Mouse (Mus musculus) A20 (cell line): ENCODE data around the gene Oat.

Source experiments
- DNase-seq: peaks from one replicate; pipeline ENCODE4 v3.0.0-alpha.2; 2011; ENCODE audit warnings: low read depth, low spot score

Gene Oat

GRCm38 (mm10) chr7:132593762-132594161, 17.6 kb upstream of the Oat start:
- DNase-seq = no peak

- DNase-seq = peak; percentile 9
Observed at GRCm38 (mm10) chr7:132589610-132590009, 13.4 kb upstream of the Oat start.

GRCm38 (mm10) chr7:132587167-132587566, 11.0 kb upstream of the Oat start:
- DNase-seq = no peak

GRCm38 (mm10) chr7:132585695-132586491, 9.7 kb upstream of the Oat start:
- no peak for DNase-seq

- DNase-seq = no peak
Observed at GRCm38 (mm10) chr7:132581441-132581840, 5.2 kb upstream of the Oat start.

- DNase-seq = no peak
Observed at GRCm38 (mm10) chr7:132580511-132580910, 4.3 kb upstream of the Oat start.

- DNase-seq = no peak
Observed at GRCm38 (mm10) chr7:132576891-132577290, 693 bp upstream of the Oat start.

- peak; percentile 93 for DNase-seq
Observed at GRCm38 (mm10) chr7:132575623-132576022, 575 bp downstream of the Oat start.

- no peak for DNase-seq
Observed at GRCm38 (mm10) chr7:132574646-132575045, 1.6 kb downstream of the Oat start.

GRCm38 (mm10) chr7:132573205-132573604, 3.0 kb downstream of the Oat start:
- no peak for DNase-seq

GRCm38 (mm10) chr7:132572738-132573137, 3.5 kb downstream of the Oat start:
- peak; percentile 44 for DNase-seq

GRCm38 (mm10) chr7:132571481-132571880, 4.7 kb downstream of the Oat start:
- DNase-seq = no peak

GRCm38 (mm10) chr7:132570071-132570470, 6.1 kb downstream of the Oat start:
- DNase-seq = no peak

- DNase-seq = peak; percentile 87
Observed at GRCm38 (mm10) chr7:132568817-132569216, 7.4 kb downstream of the Oat start.

- DNase-seq = no peak
Observed at GRCm38 (mm10) chr7:132565831-132566230, 10.4 kb downstream of the Oat start.

GRCm38 (mm10) chr7:132559138-132559766, 16.9 kb downstream of the Oat start:
- DNase-seq = no peak

GRCm38 (mm10) chr7:132558141-132558736, 18.0 kb downstream of the Oat start:
- no peak for DNase-seq

- no peak for DNase-seq
Observed at GRCm38 (mm10) chr7:132556575-132556974, 19.6 kb downstream of the Oat start.

GRCm38 (mm10) chr7:132555911-132556310, 20.3 kb downstream of the Oat start:
- no peak for DNase-seq

GRCm38 (mm10) chr7:132554091-132554490, 22.1 kb downstream of the Oat start:
- no peak for DNase-seq

GRCm38 (mm10) chr7:132551351-132552126, 24.7 kb downstream of the Oat start:
- peak; percentile 95 for DNase-seq

- DNase-seq = no peak
Observed at GRCm38 (mm10) chr7:132547126-132547525, 29.1 kb downstream of the Oat start.
